Mouse (Mus musculus): ENCODE data around the gene Pof1b. TPM values are rescaled to one million over a fixed set of nuclear protein-coding genes. Genes with fewer than 3 reads are reported as not detected.

Gene Pof1b
- total and polyA plus RNA-seq, 3 experiments, result not detected

Other genes starting within 250 kb of the Pof1b start
- not detected in 2 replicates for gene 2010106E10Rik, start 203.4 kb downstream of the Pof1b start, total RNA-seq (2012; rRNA removed)
- not detected for gene 2010106E10Rik, start 203.4 kb downstream of the Pof1b start, polyA plus RNA-seq (2012; ENCODE audit: insufficient read depth in 1 of 2, insufficient read length in 2 of 2, low read depth in 1 of 2, low replicate concordance in 2 of 2, missing spikeins in 1 of 2)
- gene Zfp711, start 98.1 kb downstream of the Pof1b start, total RNA-seq (2012; rRNA removed), result not detected in 2 replicates
- not detected for gene Zfp711, start 98.1 kb downstream of the Pof1b start, polyA plus RNA-seq (2012; ENCODE audit: insufficient read depth in 1 of 2, insufficient read length in 2 of 2, low read depth in 1 of 2, low replicate concordance in 2 of 2, missing spikeins in 1 of 2)

All from MEL (cell line).